Mouse (Mus musculus): ENCODE results near the gene Slc35g1.

Slc35g1 gene

GRCm38 (mm10) chr19:38422926-38423325, 27.1 kb downstream of the Slc35g1 start:
- TF ChIP-seq GATA4 (IDR thresholded peaks at IDR 0.05; ENCODE audit: insufficient replicate concordance, low read length) = no peak

DNA sequence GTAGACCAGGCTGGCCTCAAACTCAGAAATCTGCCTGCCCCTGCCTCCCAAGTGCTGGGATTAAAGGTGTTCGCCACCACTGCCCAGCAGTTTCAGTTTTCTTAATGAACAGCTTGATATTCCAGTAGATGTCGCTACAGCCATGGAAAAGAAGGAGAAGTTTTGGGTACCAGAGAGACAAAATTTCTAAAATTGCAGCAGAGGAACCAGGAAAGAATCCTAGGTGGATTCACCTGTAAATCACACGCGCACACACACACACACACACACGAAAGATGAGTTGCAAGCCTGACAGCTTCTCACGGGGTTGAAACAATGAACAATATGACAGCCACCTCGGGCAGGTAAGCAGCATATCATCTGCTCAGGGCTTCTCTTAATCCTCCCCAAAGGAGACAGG, 28.1 kb downstream of the Slc35g1 start:
- TF ChIP-seq GATA4 (IDR thresholded peaks at IDR 0.05; ENCODE audit: insufficient replicate concordance, low read length) = no peak

GRCm38 (mm10) chr19:38424581-38424980, 28.8 kb downstream of the Slc35g1 start:
- TF ChIP-seq GATA4 (IDR thresholded peaks at IDR 0.05; ENCODE audit: insufficient replicate concordance, low read length) = no peak

- no peak for TF ChIP-seq GATA4 (IDR thresholded peaks at IDR 0.05; ENCODE audit: insufficient replicate concordance, low read length)
These were observed 33.5 kb downstream of the Slc35g1 start for GRCm38 (mm10) chr19:38429269-38429668.

DNA sequence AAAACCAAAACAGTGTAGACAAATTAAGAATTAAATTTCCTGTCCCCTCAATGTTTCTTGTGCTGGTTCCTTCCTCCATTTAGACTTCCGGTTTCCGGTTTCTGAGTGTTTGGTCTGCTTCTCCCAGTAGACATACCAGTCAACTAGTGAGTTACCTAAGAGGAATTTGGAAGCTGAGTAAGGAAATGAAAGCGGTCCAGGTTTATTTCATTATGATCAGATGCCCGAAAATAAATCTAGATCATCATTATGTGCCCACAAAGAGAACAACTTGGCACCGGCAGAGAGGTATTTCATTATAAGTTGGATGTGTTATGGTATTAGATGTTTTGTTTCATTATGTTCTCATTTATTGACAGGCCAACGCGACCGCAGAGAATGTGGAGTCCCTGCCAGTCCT, 34.7 kb downstream of the Slc35g1 start:
- no peak for TF ChIP-seq GATA4 (IDR thresholded peaks at IDR 0.05; ENCODE audit: insufficient replicate concordance, low read length)

DNA sequence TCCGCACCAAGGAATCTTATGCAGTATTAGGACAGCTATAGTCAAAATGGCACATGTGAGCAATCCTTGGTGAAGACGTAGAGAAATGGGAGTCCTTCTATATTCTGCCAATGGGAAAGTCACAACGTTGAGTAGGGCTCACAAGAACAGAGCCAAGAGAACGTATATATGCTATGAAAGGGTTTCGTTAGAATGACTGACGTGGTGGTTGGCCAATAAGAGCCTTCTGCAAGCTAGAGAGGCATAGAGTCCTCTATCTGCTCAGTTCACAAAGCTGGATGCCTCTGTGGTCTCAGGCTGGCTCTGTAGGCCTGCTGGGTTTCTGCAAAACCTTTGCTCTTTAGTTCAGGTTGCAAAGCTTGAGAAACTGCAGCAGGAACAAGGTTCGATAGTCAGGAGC, 35.5 kb downstream of the Slc35g1 start:
- TF ChIP-seq GATA4 (IDR thresholded peaks at IDR 0.05; ENCODE audit: insufficient replicate concordance, low read length) = no peak

- no peak for TF ChIP-seq GATA4 (IDR thresholded peaks at IDR 0.05; ENCODE audit: insufficient replicate concordance, low read length)
These were observed 36.2 kb downstream of the Slc35g1 start for GRCm38 (mm10) chr19:38432021-38432420.

GRCm38 (mm10) chr19:38433381-38433780, 37.6 kb downstream of the Slc35g1 start:
- TF ChIP-seq GATA4 (IDR thresholded peaks at IDR 0.05; ENCODE audit: insufficient replicate concordance, low read length) = no peak

GRCm38 (mm10) chr19:38435221-38435620, 39.4 kb downstream of the Slc35g1 start:
- TF ChIP-seq GATA4 (IDR thresholded peaks at IDR 0.05; ENCODE audit: insufficient replicate concordance, low read length) = no peak

GRCm38 (mm10) chr19:38441860-38442259, 46.1 kb downstream of the Slc35g1 start:
- no peak for TF ChIP-seq GATA4 (IDR thresholded peaks at IDR 0.05; ENCODE audit: insufficient replicate concordance, low read length)

- TF ChIP-seq GATA4 (IDR thresholded peaks at IDR 0.05; ENCODE audit: insufficient replicate concordance, low read length) = no peak
These were observed 50.0 kb downstream of the Slc35g1 start for GRCm38 (mm10) chr19:38445758-38446157.
